Mouse (Mus musculus) lung, postnatal 0 days (tissue): ENCODE data around the gene Krtap28-13. TPM values are rescaled to one million over a fixed set of nuclear protein-coding genes. Genes with fewer than 3 reads are reported as not detected.
A peak's percentile ranks its signal among the peaks of the same experiment; 100 is the strongest.

ENCODE experiments used
- ATAC-seq: fragments of 200-750 bp; cut with Nextera tagmentation; 2 replicates; pipeline ENCODE4 v1.8.0; 2017; ENCODE audit warnings: moderate library complexity
- DNase-seq: peaks from one replicate; pipeline ENCODE4 v3.0.0-alpha.2; 2016; ENCODE audit warnings: low spot score
- H3K27ac ChIP-seq: fragments of 300-500 bp; sonication (generic); 2 replicates; pipeline ENCODE4 v1.5.1; 2014; ENCODE audit warnings: antibody characterized with exemption, mild to moderate bottlenecking, low read length, mixed read lengths
- H3K27me3 ChIP-seq: fragments of 300-500 bp; sonication (generic); replicated peaks from 2 replicates; pipeline ENCODE4 v1.6.1; 2014; ENCODE audit warnings: low read length, mixed read lengths; ENCODE audit not compliant: insufficient read depth
- H3K36me3 ChIP-seq: fragments of 300-500 bp; sonication (generic); 2 replicates; pipeline ENCODE4 v1.6.1; 2014; ENCODE audit warnings: low read length, mixed read lengths; ENCODE audit not compliant: insufficient read depth
- H3K4me1 ChIP-seq: fragments of 300-500 bp; sonication (generic); 2 replicates; pipeline ENCODE4 v1.6.1; 2014; ENCODE audit warnings: antibody characterized with exemption, low read depth, low read length, mixed read lengths; ENCODE audit not compliant: insufficient read depth
- H3K4me2 ChIP-seq: fragments of 300-500 bp; sonication (generic); replicated peaks from 2 replicates; pipeline ENCODE4 v1.6.1; 2014; ENCODE audit warnings: low read depth, mild to moderate bottlenecking, low read length, moderate library complexity, mixed read lengths
- H3K4me3 ChIP-seq: fragments of 300-500 bp; sonication (generic); 2 replicates; pipeline ENCODE4 v1.5.1; 2014; ENCODE audit warnings: low read depth, low read length
- H3K9ac ChIP-seq: fragments of 300-500 bp; sonication (generic); replicated peaks from 2 replicates; pipeline ENCODE4 v1.6.1; 2014; ENCODE audit warnings: low read depth, mild to moderate bottlenecking
- H3K9me3 ChIP-seq: fragments of 300-500 bp; sonication (generic); 2 replicates; pipeline ENCODE4 v1.6.1; 2016; ENCODE audit warnings: low read length, mixed read lengths
- CTCF ChIP-seq: IDR thresholded peaks from 2 replicates; pipeline ENCODE4 v1.5.1; 2016; ENCODE audit warnings: antibody characterized with exemption, mild to moderate bottlenecking
- EP300 ChIP-seq: IDR thresholded peaks from 2 replicates; pipeline ENCODE4 v1.6.1; 2016; ENCODE audit warnings: antibody characterized with exemption, mild to moderate bottlenecking, control low read depth
- WGBS: fragments of 180-500 bp; shearing (Covaris S2); extraction: QIAGEN DNeasy Blood & Tissue Kit; methylation state at CpG from one replicate; pipeline ENCODE4 v1.1.7; 2014; 5-methylcytosine and 5-hydroxymethylcytosine counted together
- polyA plus RNA-seq: library from polyadenylated mRNA; unstranded; fragments of >200 nt; fragmentation: Nextera tagmentation; extraction: Ambion mirVana; gene quantifications from 2 replicates; pipeline ENCODE4 v1.2.1, GENCODE M21; 2015

The Krtap28-13 gene
- polyA plus RNA-seq, 1 experiment from 2014 or later, result 0.16 TPM

GRCm38 (mm10) chr1:83077016-83077415 is 16.3 kb downstream of the Krtap28-13 start:
- H3K4me2 ChIP-seq, result no peak overlapping the region
- H3K4me3 ChIP-seq, result no peak overlapping the region
- H3K36me3 ChIP-seq, result no peaks in the 10 kb centered on the region
- H3K9me3 ChIP-seq, result no peaks in the 10 kb centered on the region
- no peak for DNase-seq
- H3K27ac ChIP-seq, result no peak overlapping the region
- TF ChIP-seq EP300 (no peak), CTCF (no peak)
- no peaks in the 10 kb centered on the region for H3K27me3 ChIP-seq
- no peaks in the 10 kb centered on the region for H3K4me1 ChIP-seq
- ATAC-seq, result no peak
- WGBS, result 64% methylated on average over 6 of the region's 6 CpGs
- H3K9ac ChIP-seq, result no peak overlapping the region

GRCm38 (mm10) chr1:83084790-83085189 is 24.1 kb downstream of the Krtap28-13 start:
- Histone ChIP-seq H3K4me1 (no peaks in the 10 kb centered on the region), H3K4me3 (no peak overlapping the region), H3K9ac (no peak overlapping the region), H3K27ac (no peak overlapping the region), H3K9me3 (no peaks in the 10 kb centered on the region), H3K27me3 (no peaks in the 10 kb centered on the region), H3K4me2 (no peak overlapping the region), H3K36me3 (no peaks in the 10 kb centered on the region)
- TF ChIP-seq CTCF (no peak), EP300 (no peak; the same call in 1 of the 2 replicates)
- DNase-seq, result peak; percentile 72
- ATAC-seq, result peak; percentile 50
- WGBS, result 48% methylated on average over 2 of the region's 2 CpGs

- DNase-seq (no peak), ATAC-seq (no peak)
Observed at GRCm38 (mm10) chr1:83091268-83091667, 30.5 kb downstream of the Krtap28-13 start.

GRCm38 (mm10) chr1:83096935-83097334 is 36.2 kb downstream of the Krtap28-13 start:
- TF ChIP-seq EP300, result no peak
- no peak for TF ChIP-seq CTCF
- no peak overlapping the region for H3K9ac ChIP-seq
- H3K36me3 ChIP-seq, result no peaks in the 10 kb centered on the region
- H3K27ac ChIP-seq, result no peak overlapping the region
- no peak overlapping the region for H3K4me2 ChIP-seq
- no peaks in the 10 kb centered on the region for H3K4me1 ChIP-seq
- no peak for DNase-seq
- WGBS, result 80% methylated on average over 4 of the region's 4 CpGs
- no peaks in the 10 kb centered on the region for H3K27me3 ChIP-seq
- no peaks in the 10 kb centered on the region for H3K9me3 ChIP-seq
- H3K4me3 ChIP-seq, result no peak overlapping the region
- no peak for ATAC-seq

More at GRCm38 (mm10) chr1:83091268-83091667, 30.5 kb downstream of the Krtap28-13 start:
- Histone ChIP-seq H3K27me3 (no peaks in the 10 kb centered on the region), H3K9ac (no peak overlapping the region), H3K9me3 (no peaks in the 10 kb centered on the region), H3K36me3 (no peaks in the 10 kb centered on the region), H3K4me1 (no peaks in the 10 kb centered on the region), H3K27ac (no peak overlapping the region), H3K4me3 (no peak overlapping the region), H3K4me2 (no peak overlapping the region)
- TF ChIP-seq CTCF (no peak), EP300 (no peak)
- WGBS, result 58% methylated on average over 3 of the region's 3 CpGs

GRCm38 (mm10) chr1:83099160-83099559 is 38.4 kb downstream of the Krtap28-13 start:
- 76% methylated on average over 2 of the region's 2 CpGs for WGBS
- Histone ChIP-seq H3K27ac (no peak overlapping the region), H3K36me3 (no peaks in the 10 kb centered on the region), H3K9me3 (no peaks in the 10 kb centered on the region), H3K4me3 (no peak overlapping the region), H3K27me3 (no peaks in the 10 kb centered on the region), H3K9ac (no peak overlapping the region), H3K4me1 (no peaks in the 10 kb centered on the region), H3K4me2 (no peak overlapping the region)
- DNase-seq, result no peak
- no peak for ATAC-seq
- TF ChIP-seq CTCF (no peak), EP300 (no peak)

- DNase-seq (peak; percentile 64), ATAC-seq (peak; percentile 74)
- no peak overlapping the region for H3K4me2 ChIP-seq
- H3K36me3 ChIP-seq, result no peaks in the 10 kb centered on the region
- H3K4me1 ChIP-seq, result no peaks in the 10 kb centered on the region
- peak overlapping the region; percentile 33; the same call in 1 of the 2 replicates for H3K27ac ChIP-seq
- TF ChIP-seq EP300 (0 out of 2 replicates have a peak, but pooled peaks have one; percentile 9), CTCF (no peak)
- H3K27me3 ChIP-seq, result no peaks in the 10 kb centered on the region
- H3K9me3 ChIP-seq, result no peaks in the 10 kb centered on the region
- no peak overlapping the region for H3K4me3 ChIP-seq
- no peak overlapping the region for H3K9ac ChIP-seq
- WGBS, result 50% methylated on average over 7 of the region's 7 CpGs
Observed at GRCm38 (mm10) chr1:83099580-83100137, 38.9 kb downstream of the Krtap28-13 start.

GRCm38 (mm10) chr1:83101891-83102290 is 41.2 kb downstream of the Krtap28-13 start:
- Histone ChIP-seq H3K36me3 (no peaks in the 10 kb centered on the region), H3K9ac (no peak overlapping the region), H3K4me3 (no peak overlapping the region), H3K27me3 (no peaks in the 10 kb centered on the region), H3K4me1 (no peaks in the 10 kb centered on the region), H3K9me3 (no peaks in the 10 kb centered on the region), H3K27ac (no peak overlapping the region), H3K4me2 (no peak overlapping the region)
- no peak for ATAC-seq
- peak; percentile 18 for DNase-seq
- WGBS, result 25% methylated on average over 3 of the region's 3 CpGs
- TF ChIP-seq CTCF, result no peak
- no peak for TF ChIP-seq EP300
